Mouse (Mus musculus): ENCODE measurements at regions not wholly inside any gene's neighbourhood (a gene's known extent, or its start where the extent isn't known, plus 50 kb on each side); places are given as distances from the start of the nearest gene placed in this dataset.

- TF ChIP-seq CTCF (IDR thresholded peaks at IDR 0.05; ENCODE audit: control insufficient read depth, insufficient read depth, low read length) (no peak), POLR2A (IDR thresholded peaks at IDR 0.05; ENCODE audit: borderline replicate concordance, control insufficient read depth, low read depth, low read length) (no peak)
Measured at GRCm38 (mm10) chr14:104388879-104389278, 78.9 kb downstream of the Pou4f1 start.

All from bone marrow, adult 2 months (tissue).